Mouse (Mus musculus) hindbrain, embryonic 11.5 days (tissue): Measurements from ENCODE around the gene Gpi1. TPM values are rescaled to one million over a fixed set of nuclear protein-coding genes. Genes with fewer than 3 reads are reported as not detected.
"Not testable (repeated sequence)": the region's sequence is repeated elsewhere in the genome, so short reads cannot be mapped to it uniquely, and the experiment has no call there.

Experiments
- ATAC-seq: fragments of 200-750 bp; cut with Nextera tagmentation; 2 replicates; pipeline ENCODE4 v1.8.0; 2017; ENCODE audit warnings: mild to moderate bottlenecking, moderate TSS enrichment, moderate library complexity; ENCODE audit not compliant: low FRiP score
- DNase-seq: peaks from one replicate; pipeline ENCODE4 v3.0.0-alpha.2; 2015; ENCODE audit warnings: low spot score
- H3K27ac ChIP-seq: fragments of 300-500 bp; sonication (generic); 2 replicates; pipeline ENCODE4 v1.5.1; 2014; ENCODE audit warnings: mild to moderate bottlenecking, low read depth, low read length
- H3K27me3 ChIP-seq: fragments of 300-500 bp; sonication (generic); 2 replicates; pipeline ENCODE4 v1.6.1; 2014; ENCODE audit warnings: mild to moderate bottlenecking, low read length, moderate library complexity, mixed read lengths; ENCODE audit not compliant: control insufficient read depth, insufficient read depth
- H3K36me3 ChIP-seq: fragments of 300-500 bp; sonication (generic); 2 replicates; pipeline ENCODE4 v1.6.1; 2014; ENCODE audit warnings: mild to moderate bottlenecking, low read length, moderate library complexity, mixed read lengths; ENCODE audit not compliant: control insufficient read depth, insufficient read depth
- H3K4me1 ChIP-seq: fragments of 300-500 bp; sonication (generic); replicated peaks from 2 replicates; pipeline ENCODE4 v1.6.1; 2014; ENCODE audit warnings: low read length, mixed read lengths; ENCODE audit not compliant: control insufficient read depth, insufficient read depth
- H3K4me2 ChIP-seq: fragments of 300-500 bp; sonication (generic); replicated peaks from 2 replicates; pipeline ENCODE4 v1.6.1; 2014; ENCODE audit warnings: mild to moderate bottlenecking, low read depth, low read length
- H3K4me3 ChIP-seq: fragments of 300-500 bp; sonication (generic); 2 replicates; pipeline ENCODE4 v1.5.1; 2014; ENCODE audit warnings: low read depth, low read length
- H3K9ac ChIP-seq: fragments of 300-500 bp; sonication (generic); 2 replicates; pipeline ENCODE4 v1.6.1; 2014; ENCODE audit warnings: low read depth, low read length
- H3K9me3 ChIP-seq: fragments of 300-500 bp; sonication (generic); 2 replicates; pipeline ENCODE4 v1.6.1; 2016; ENCODE audit warnings: low read length; ENCODE audit not compliant: control insufficient read depth
- WGBS: fragments of 180-500 bp; shearing (Covaris S2); extraction: QIAGEN DNeasy Blood & Tissue Kit; methylation state at CpG from one replicate; pipeline ENCODE4 v1.1.7; 2014; 5-methylcytosine and 5-hydroxymethylcytosine counted together
- polyA plus RNA-seq: library from polyadenylated mRNA; unstranded; fragments of >200 nt; fragmentation: Nextera tagmentation; extraction: Ambion mirVana; gene quantifications from 2 replicates; pipeline ENCODE4 v1.2.1, GENCODE M21; 2014

Gene Gpi1
- polyA plus RNA-seq, 1 experiment from 2014 or later, result 267 TPM

DNA sequence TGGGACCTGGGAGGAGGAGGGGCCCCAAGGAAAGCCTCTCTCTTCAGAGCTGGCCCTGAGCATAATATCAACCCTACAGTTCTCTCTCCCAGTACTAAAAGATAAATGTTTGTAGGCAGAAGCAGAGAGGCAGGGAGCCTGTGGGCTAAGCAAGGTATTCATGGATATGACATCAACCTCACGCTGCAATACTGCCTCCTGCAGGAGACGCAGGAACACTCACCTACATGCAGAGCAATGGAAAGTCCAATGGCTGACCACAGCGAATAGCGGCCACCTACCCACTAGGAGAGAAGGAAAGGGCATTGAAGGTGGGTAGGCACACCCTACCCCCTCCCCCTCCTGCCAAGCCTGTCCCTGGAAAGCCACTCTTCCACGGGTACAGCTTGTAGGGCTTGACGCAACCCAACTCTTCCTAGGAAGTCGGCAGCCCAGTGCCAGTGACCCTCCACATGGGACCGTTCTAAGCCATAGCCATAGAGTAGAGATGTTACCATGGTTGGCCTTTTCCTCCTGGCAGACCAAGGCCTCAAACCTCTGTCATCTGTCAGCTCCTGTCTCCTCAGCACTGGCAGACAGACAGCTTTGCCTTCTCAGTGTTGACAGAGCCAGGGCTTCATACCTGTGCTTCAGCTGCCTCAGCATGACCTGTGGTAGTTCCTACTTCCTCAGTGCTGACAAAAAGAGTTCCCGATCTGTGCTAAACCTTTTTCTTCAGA lies 21.9 kb downstream of the Gpi1 start:
- ATAC-seq, result no peak
- H3K36me3 ChIP-seq, result peaks cover 25% of the 10 kb centered on the region
- WGBS, result 90% methylated on average over 9 of the region's 9 CpGs

DNA sequence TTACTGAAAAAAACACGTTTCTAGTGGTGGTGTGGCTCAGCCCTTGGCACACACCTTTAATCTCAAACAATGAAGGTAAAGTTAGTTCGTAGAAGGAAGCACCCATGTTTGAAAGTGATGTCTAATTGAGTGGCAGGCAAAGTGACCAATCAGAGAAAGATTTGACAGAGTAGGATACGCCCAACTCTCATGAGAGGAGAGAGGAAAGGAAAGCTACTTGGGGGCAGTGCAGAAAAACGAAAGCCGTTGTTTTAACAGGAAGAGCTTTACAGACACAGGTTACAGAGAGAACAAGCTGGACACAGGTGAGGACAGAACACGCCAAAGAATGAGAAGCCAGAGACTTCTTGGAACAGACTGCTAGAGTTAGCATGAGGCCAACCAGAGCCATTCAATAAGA lies 23.8 kb downstream of the Gpi1 start:
- no peaks in the 10 kb centered on the region for H3K4me1 ChIP-seq
- DNase-seq, result no peak
- no peaks in the 10 kb centered on the region for H3K27me3 ChIP-seq
- H3K27ac ChIP-seq, result no peak overlapping the region
- peaks cover 24% of the 10 kb centered on the region for H3K36me3 ChIP-seq
- no peaks in the 10 kb centered on the region for H3K9me3 ChIP-seq
- H3K4me3 ChIP-seq, result no peak overlapping the region
- no peak overlapping the region for H3K9ac ChIP-seq
- ATAC-seq, result no peak
- no peak overlapping the region for H3K4me2 ChIP-seq
- 94% methylated on average over 6 of the region's 6 CpGs for WGBS

More for the DNA sequence above, 21.9 kb downstream of the Gpi1 start:
- Histone ChIP-seq H3K27ac (no peak overlapping the region), H3K9me3 (no peaks in the 10 kb centered on the region), H3K9ac (no peak overlapping the region), H3K4me3 (no peak overlapping the region), H3K4me2 (no peak overlapping the region), H3K4me1 (no peaks in the 10 kb centered on the region), H3K27me3 (no peaks in the 10 kb centered on the region)
- no peak for DNase-seq

DNA sequence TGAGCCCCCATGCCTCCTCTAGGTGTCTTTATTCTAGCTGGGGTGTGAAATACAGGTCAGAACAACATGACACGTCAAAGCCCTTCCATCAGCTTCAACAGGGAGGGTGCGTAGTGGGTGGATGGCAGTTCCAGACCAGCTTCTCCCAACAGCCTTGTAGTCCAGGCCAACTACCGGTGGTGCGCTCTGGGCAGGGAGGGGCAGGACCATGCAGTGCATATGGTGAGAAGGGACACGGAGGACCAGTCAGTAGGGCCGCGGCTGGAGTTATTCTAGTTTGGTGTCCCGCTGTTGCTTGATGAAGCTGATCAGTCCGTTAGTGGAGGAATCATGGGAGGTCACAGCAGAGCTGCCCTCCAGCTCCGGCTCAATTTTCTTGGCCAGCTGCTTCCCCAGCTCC lies 28.0 kb downstream of the Gpi1 start:
- not testable (repeated sequence) for H3K27me3 ChIP-seq, DNase-seq, H3K4me3 ChIP-seq, H3K27ac ChIP-seq, H3K4me2 ChIP-seq, ATAC-seq, H3K9ac ChIP-seq, H3K4me1 ChIP-seq, H3K9me3 ChIP-seq
- 94% methylated on average over 10 of the region's 10 CpGs for WGBS
- peaks cover 21% of the 10 kb centered on the region for H3K36me3 ChIP-seq

DNA sequence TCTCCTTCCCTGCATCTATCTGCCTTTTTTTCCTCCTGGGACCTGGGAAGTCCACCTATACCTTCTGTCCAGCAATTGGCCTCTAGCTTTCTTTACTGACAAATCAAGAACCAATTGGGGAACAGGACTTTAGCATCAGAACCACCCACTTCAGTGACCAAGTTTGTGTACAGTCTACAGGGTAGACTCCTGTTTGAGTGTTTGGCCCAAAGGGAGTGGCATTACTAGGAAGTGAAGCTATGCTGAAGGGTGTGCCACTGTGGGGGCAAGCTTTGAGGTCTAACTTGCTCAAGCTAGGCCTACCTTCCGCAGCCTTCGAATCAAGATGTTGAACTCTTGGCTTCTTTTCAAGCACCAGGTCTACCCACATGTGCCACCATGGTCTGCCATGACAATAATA lies 29.3 kb downstream of the Gpi1 start:
- no peak overlapping the region for H3K27ac ChIP-seq
- H3K9ac ChIP-seq, result no peak overlapping the region
- H3K4me2 ChIP-seq, result no peak overlapping the region
- H3K4me3 ChIP-seq, result no peak overlapping the region
- no peaks in the 10 kb centered on the region for H3K4me1 ChIP-seq
- no peak for DNase-seq
- H3K36me3 ChIP-seq, result peaks cover 14% of the 10 kb centered on the region
- no peaks in the 10 kb centered on the region for H3K9me3 ChIP-seq
- 98% methylated on average over 2 of the region's 2 CpGs for WGBS
- no peaks in the 10 kb centered on the region for H3K27me3 ChIP-seq
- ATAC-seq, result no peak

DNA sequence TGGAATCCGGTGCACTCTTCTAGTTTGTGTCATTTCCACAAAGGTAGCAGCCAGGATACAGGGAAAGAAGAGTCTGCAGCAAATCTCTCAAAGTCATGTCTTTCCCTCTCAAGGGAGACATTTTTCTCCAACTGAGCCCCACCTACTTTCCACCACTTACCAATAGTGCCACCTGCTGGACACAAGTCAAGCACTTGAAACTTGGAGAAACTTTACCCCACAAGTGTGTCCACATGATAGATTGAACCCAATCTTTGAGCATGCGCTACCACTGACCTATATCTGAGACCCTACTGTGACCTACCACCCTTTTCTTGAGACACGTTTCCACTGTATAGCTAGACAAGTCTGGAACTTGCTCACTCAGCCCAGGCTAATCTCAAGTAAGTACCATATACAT lies 31.8 kb downstream of the Gpi1 start:
- H3K27ac ChIP-seq, result no peak overlapping the region
- ATAC-seq, result no peak
- H3K4me1 ChIP-seq, result no peaks in the 10 kb centered on the region; the same call in 1 of the 2 replicates
- peaks cover 6% of the 10 kb centered on the region; the same call in 1 of the 2 replicates for H3K36me3 ChIP-seq
- no peaks in the 10 kb centered on the region for H3K27me3 ChIP-seq
- H3K4me2 ChIP-seq, result no peak overlapping the region
- no peaks in the 10 kb centered on the region for H3K9me3 ChIP-seq
- H3K9ac ChIP-seq, result no peak overlapping the region
- WGBS, result 50% methylated on average over 3 of the region's 3 CpGs
- peak; percentile 32 for DNase-seq
- H3K4me3 ChIP-seq, result no peak overlapping the region

DNA sequence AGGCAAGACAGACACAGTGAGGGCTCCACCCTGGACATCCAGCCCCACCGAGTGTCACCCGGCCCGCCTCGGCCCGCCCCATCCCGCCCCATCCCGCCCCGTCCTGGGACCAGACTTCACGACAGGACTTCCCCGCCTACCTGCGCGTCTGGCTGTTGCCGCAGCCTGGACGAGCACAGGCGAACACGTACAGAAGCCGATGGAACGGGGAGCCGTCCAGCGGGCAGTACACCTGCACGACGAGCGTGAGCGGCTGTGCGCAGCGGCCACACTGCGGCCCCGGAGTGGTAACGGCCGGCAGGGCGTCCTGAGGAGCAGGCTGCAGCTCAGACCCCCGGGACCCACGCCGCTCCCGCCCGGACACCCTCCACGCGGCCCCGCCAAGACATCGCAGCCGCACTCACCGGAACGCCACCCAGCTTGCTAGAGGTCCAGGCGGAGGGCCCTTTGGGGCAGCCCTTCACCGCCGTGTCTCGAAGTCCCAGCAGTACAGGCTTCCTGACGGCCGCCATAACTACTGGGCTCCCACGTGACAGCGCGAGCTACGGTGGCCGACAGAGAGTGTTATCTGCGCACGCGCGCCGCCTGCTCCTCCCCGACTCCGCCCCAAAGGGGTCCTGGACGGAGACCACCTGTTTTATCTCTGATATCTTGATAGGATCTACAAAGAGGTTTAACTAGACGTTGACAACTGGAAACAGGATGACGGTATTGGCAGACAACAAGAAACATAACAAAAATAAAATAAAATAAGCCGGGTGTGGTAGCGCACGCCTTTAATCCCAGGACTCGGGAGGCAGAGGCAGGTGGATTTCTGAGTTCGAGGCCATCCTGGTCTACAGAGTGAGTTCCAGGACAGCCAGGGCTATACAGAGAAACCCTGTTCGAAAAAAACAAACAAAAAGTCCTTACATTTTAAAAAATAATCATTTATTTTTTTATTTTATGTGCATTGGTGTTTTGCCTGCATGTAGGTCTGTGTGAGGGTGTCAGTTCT lies 33.7 kb downstream of the Gpi1 start, which contains the start of gene Pdcd2l:
TSS of gene Pdcd2l (minus strand) at position 530 of the 997 bp plus-strand sequence.
- peak within 1 kb of the TSS; percentile 60 for H3K27ac ChIP-seq

DNA sequence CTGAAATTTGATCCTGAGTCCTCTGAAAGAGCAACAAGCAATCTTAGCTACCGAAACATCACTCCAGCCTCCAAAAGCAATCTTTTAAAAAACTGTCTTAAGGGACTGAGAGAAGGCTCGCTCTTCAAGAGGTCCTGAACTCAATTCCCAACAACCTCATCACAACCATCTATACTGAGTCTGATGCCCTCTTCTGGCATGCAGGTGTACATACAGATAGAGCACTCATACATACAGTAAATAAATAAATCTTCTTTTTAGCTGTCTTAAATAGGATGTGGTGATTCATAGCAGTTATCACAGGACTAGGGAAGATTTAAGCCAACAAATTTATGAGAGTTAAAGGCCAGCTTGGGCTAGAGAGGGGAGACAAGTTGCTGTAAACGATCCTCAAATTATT lies 34.5 kb downstream of the Gpi1 start:
- no peak for ATAC-seq
- Histone ChIP-seq H3K4me3 (peak overlapping the region; percentile 97), H3K27me3 (no peaks in the 10 kb centered on the region), H3K27ac (no peak overlapping the region), H3K36me3 (no peaks in the 10 kb centered on the region), H3K9me3 (no peaks in the 10 kb centered on the region), H3K9ac (peak overlapping the region; percentile 94), H3K4me2 (peak overlapping the region; percentile 81), H3K4me1 (no peaks in the 10 kb centered on the region; the same call in 1 of the 2 replicates)
- WGBS, result 46% methylated on average over 3 of the region's 3 CpGs
- no peak for DNase-seq

More for the DNA sequence above, 33.7 kb downstream of the Gpi1 start, which contains the start of gene Pdcd2l:
- peak within 1 kb of the TSS; percentile 81 for H3K4me2 ChIP-seq
- peaks cover 4% of the 10 kb centered on the region; the same call in 1 of the 2 replicates for H3K36me3 ChIP-seq
- peak within 1 kb of the TSS; percentile 97 for H3K4me3 ChIP-seq
- peak; percentile 96 for ATAC-seq
- no peaks in the 10 kb centered on the region; the same call in 1 of the 2 replicates for H3K4me1 ChIP-seq
- peak within 1 kb of the TSS; percentile 94 for H3K9ac ChIP-seq
- no peaks in the 10 kb centered on the region for H3K9me3 ChIP-seq
- no peaks in the 10 kb centered on the region for H3K27me3 ChIP-seq
- peak; percentile 96 for DNase-seq
- 3% methylated on average over 69 of the region's 70 CpGs for WGBS

DNA sequence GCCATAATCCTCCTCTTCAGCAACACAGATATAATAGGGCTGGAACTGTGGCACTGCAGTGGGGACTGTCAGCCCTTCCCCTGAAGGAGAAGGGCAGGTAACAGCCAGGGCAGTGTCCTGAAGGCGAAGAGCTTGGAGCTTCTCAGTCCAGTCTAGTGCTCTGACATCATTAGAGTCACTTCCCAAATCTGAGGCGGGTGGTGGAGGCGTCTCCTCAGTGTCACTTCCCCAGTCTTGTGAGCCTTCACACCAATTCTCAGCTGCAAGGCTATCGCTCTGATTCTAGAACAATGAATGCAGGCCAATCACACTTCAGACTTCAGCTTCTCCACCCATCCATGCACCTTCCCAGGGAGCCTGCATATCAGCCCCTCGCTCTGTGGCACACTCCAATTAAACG lies 37.3 kb downstream of the Gpi1 start:
- 0 out of 2 replicates have a peak, but pooled peaks cover 5% of the 10 kb centered on the region for H3K36me3 ChIP-seq
- H3K4me3 ChIP-seq, result no peak overlapping the region
- H3K27ac ChIP-seq, result no peak overlapping the region
- no peak overlapping the region for H3K9ac ChIP-seq
- WGBS, result 91% methylated on average over 6 of the region's 6 CpGs
- no peaks in the 10 kb centered on the region for H3K9me3 ChIP-seq
- H3K4me2 ChIP-seq, result no peak overlapping the region
- DNase-seq (no peak), ATAC-seq (no peak)
- H3K4me1 ChIP-seq, result no peaks in the 10 kb centered on the region; the same call in 1 of the 2 replicates
- no peaks in the 10 kb centered on the region for H3K27me3 ChIP-seq
